Mouse (Mus musculus) c-Kit-positive CD71-positive TER-119-negative erythroid progenitor cells, embryonic 14.5 days (primary cell): ENCODE data around the gene Barhl1.

Experiments used
- DNase-seq: peaks from one replicate; pipeline ENCODE4 v3.0.0-alpha.2; 2013; ENCODE audit warnings: low read depth

Barhl1 gene

GRCm38 (mm10) chr2:28863857-28864256, 52.6 kb downstream of the Barhl1 start:
- no peak for DNase-seq

- DNase-seq, result no peak
Measured at GRCm38 (mm10) chr2:28860678-28861423, 55.6 kb downstream of the Barhl1 start.

GRCm38 (mm10) chr2:28859303-28859702, 57.2 kb downstream of the Barhl1 start:
- DNase-seq, result no peak
